Mouse (Mus musculus): Measurements from ENCODE around the gene Hspa2. TPM values are rescaled to one million over a fixed set of nuclear protein-coding genes. Genes with fewer than 3 reads are reported as not detected.

Hspa2 gene
- polyA plus RNA-seq, 1 experiment = 8.0 TPM

DNA sequence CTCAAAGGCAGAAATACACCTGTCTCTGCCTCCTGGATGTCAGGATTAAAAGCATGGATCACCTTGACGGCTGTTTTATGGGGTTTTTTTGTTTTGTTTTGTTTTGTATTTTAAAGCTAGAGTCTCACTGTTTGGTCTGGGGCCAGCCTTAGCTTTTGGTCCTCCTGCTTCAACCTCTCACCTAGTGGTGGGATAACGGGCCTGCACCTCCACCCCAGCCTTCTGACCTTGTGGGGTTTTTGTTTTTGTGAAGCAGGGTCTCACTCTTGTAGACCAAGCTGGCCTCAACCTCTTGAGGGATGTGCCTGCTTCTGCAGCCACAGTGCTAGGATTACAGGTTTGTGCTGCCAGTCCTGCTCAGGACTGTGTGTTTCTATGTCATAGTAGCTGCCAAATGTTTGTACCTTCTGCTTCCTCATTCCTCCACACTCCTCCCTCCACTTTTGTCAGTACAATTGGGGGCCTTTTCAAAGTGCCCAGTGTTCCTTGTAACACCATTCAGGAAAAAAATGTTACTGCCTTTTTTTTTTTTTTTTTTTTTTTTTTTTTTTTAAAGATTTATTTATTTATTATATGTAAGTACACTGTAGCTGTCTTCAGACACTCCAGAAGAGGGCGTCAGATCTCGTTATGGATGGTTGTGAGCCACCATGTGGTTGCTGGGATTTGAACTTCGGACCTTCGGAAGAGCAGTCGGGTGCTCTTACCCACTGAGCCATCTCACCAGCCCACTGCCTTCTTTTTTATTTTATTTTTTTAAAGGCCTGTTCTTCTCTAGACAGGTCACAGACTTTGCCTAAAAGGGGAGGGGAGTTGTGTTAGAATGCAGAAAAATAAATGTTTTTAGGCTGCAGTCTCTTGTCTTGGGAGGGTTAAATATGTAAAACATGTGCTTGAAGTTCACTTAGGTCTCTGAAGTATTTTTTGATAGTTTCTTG lies 30.8 kb upstream of the Hspa2 start:
- TF ChIP-seq GATA1 (IDR thresholded peaks at IDR 0.05; ENCODE audit: low read length) = no peak

DNA sequence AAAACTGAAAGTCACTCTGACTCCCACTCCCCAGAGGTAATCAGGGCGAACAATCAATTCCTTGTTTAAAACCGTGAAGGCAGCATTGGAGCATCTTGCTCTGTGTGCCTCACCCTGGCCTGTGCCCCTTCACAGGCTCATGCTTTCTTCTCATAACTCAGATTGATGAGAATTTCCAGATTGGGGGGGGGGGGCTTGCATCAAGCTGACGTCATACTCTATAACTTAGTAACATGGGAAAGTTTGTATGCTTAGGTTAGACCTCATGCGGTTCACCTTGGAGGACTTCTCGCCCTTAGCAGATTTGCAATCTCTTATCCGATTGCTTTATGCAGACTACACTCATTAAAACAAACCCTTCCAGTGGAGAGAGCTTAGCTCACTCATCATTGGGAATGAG lies 30.0 kb upstream of the Hspa2 start:
- no peak for TF ChIP-seq GATA1 (IDR thresholded peaks at IDR 0.05; ENCODE audit: low read length)

DNA sequence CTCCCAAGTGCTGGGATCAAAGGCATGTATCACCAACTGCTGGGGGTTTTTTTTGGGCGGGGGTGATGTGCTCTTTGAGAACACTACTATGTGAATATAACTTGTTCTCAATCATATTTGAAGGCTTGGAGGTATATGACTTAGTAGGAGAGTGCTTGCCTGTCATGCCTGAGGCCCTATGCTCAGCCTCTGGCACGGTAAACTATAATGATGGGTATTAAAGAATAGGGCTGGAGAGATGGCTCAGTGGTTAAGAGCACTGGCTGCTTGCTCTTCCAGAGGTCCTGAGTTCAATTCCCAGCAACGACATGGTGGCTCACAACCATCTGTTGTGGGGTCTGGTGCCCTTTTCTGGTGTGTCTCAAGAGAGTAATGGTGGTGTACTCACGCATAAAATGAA lies 29.1 kb upstream of the Hspa2 start:
- no peak for TF ChIP-seq GATA1 (IDR thresholded peaks at IDR 0.05; ENCODE audit: low read length)

DNA sequence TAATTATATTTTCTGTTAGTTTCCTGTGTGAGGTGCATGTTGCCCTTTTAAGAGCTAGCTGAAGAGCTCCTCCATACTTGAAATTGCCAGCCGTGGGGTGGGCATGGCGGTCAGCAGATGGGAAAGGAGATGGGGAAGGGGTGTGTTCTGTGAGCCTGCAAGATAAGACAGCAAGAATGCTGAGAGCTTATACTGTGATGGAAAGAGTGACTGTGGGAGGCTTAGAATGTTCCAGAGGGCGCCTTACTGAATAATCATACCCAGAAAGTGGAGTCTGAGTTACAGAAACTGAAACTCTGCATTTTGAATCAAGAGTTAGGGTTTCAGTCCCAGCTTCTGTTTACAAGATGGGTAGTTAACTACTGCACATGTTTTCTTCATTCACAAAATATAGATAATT lies 28.5 kb upstream of the Hspa2 start:
- TF ChIP-seq GATA1 (IDR thresholded peaks at IDR 0.05; ENCODE audit: low read length) = no peak

DNA sequence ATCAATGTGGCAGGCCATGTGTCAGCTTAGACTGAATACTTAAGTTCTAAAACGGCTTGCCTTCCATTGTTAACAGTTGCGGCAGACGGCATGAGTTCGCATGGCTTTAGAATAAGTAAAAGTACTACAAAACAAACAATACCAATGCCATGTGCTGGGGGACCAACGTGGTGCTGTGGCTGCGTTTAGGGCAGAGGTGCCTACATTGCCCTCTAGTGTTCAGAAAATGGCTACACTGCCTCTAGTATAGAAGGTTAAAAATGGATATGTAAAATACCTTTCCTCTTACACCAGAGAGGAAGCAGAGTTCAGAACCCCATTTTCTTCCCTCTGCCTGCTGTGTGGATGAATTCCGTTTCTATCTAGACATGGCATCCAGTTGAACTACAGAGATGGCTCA lies 27.3 kb upstream of the Hspa2 start:
- TF ChIP-seq GATA1 (IDR thresholded peaks at IDR 0.05; ENCODE audit: low read length) = no peak

DNA sequence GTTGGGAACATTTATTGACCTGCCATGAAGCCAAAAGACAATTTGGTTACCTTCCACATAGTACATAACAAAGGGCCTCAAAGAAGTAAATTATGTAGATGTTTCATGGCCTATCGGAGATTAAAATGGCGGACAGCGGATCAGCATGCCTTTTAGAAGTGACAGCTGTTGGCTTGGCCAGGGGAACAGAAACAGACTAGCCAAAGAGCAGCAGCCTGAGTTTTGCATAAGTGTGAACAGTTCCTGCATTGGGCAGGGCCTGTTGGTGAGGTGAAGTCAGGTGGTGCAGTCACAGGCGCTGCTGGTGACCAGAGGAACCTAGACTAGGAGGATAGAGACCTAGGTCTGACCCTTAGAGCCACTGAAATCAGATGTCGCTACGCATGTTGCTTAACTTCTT lies 26.9 kb upstream of the Hspa2 start:
- no peak for TF ChIP-seq GATA1 (IDR thresholded peaks at IDR 0.05; ENCODE audit: low read length)

DNA sequence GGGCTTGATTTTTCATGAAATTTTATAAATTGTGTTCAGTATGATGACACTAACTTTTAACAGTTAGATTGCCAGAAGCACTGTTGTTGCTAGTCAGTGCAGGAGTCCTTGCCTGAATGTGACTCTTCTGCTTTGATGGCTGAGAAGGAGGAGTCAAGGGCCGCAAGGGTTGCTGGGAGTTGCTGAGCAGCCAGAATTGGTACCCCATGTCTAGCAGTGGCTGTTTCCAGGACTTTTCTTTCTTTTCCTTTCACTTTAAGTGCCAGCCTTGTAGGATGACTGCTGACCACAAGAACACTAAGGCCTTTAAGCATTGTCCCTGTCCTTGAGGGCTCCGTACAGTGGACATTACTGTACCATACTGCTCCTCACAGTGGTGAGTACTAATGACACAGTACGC lies 26.2 kb upstream of the Hspa2 start:
- TF ChIP-seq GATA1 (IDR thresholded peaks at IDR 0.05; ENCODE audit: low read length) = no peak

DNA sequence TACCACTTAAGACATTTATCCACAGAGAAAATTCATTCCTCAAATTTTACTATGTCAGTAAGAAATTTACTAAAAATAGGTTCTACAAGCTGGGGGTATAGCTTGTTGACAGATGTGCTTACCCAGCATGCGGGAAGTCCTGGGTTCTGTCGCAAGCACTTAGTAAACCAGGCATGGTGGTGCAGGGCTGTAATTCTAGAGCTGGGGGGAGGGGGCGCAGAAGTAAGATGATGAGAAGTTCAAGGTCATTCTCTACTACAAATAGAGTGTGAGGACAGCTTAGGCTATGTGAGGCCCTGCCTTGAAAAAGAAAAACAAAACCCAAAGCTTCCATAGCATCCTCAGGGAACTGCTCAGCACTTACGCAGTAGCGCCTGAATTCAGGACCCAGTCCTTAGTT lies 25.4 kb upstream of the Hspa2 start:
- TF ChIP-seq GATA1 (IDR thresholded peaks at IDR 0.05; ENCODE audit: low read length) = no peak

DNA sequence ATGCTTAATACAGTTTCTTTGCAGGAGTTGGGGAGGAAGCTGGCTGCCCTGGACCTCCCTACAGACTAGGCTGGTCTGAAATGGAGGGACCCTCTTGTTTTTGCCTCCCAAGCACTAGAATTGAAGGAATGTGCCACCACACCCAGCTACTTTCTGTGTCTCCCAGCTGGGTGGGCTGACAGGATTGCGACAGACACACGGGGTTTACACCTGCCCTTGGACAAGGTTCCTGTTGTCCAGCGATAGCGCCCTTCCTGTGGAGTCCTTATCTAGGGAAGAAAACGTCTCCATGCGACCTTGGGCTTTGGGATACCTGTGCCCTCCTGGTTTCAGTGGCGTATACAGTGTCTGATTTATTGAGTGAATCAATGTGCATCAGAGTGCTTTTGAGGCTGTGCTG lies 23.8 kb upstream of the Hspa2 start:
- TF ChIP-seq GATA1 (IDR thresholded peaks at IDR 0.05; ENCODE audit: low read length) = no peak

DNA sequence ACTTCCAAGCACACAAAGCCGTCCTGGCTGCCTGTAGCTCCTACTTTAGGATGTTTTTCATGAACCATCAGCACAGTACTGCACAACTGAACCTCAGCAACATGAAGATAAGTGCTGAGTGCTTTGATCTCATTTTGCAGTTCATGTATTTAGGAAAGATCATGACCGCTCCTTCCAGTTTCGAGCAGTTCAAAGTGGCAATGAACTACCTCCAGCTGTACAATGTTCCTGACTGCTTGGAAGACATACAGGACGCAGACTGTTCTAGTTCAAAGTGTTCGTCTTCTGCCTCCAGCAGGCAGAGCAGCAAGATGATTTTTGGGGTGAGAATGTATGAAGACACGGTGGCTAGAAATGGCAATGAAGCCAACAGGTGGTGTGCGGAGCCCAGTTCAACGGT lies 18.6 kb upstream of the Hspa2 start:
- TF ChIP-seq GATA1 (IDR thresholded peaks at IDR 0.05; ENCODE audit: low read length) = no peak

DNA sequence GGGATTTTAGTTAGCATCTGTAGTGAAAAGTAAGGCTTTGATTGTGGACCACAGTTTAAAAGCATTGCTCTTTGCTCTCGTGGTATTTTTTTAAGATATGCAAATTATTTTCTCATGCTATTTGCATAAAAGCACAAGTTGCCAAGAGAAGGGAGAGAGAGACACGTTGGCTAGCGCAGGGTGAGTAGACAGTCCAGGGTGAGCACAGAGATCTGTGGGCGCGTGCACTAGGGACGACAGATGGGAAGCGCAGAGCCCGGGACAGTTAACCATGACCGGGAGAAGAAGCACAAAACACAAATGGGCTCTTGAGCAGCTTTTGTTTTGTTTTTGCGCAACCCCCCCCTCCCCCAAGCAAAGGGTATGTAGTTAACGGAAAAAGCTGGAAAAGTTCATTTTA lies 15.2 kb upstream of the Hspa2 start:
- TF ChIP-seq GATA1 (IDR thresholded peaks at IDR 0.05; ENCODE audit: low read length) = no peak

DNA sequence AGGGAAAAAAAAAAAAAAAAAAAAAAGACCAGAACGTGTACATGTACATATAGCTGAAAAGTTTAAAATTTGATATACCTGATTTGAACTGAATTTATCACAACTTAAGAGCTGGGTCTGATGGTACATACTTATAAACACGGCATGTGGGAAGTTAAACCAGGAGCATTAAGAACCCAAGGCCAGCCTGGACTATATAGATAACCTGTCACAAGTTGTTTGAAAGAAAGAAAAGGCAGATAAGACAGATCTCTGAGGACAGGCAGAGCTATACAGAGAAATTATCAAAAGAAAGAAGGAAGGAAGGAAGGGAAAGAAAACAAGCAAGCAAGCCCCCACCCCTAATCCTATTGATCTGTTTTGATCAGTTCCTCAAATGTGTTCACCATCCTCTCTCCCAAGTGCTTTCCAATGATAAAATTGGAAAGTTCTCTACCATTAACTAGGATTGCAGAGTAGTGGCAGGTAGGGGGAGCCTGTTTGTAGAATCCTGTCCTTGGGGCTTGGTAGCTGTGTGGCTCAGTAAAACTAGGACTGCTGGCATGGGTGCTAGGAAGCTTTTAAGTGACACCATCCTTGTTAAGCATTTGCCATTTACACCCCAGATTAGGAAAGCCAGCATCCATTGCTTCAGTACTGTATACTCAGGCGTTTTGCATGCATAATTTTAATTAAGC lies 12.2 kb upstream of the Hspa2 start:
- peak; percentile 27 for TF ChIP-seq GATA1 (IDR thresholded peaks at IDR 0.05; ENCODE audit: low read length)

DNA sequence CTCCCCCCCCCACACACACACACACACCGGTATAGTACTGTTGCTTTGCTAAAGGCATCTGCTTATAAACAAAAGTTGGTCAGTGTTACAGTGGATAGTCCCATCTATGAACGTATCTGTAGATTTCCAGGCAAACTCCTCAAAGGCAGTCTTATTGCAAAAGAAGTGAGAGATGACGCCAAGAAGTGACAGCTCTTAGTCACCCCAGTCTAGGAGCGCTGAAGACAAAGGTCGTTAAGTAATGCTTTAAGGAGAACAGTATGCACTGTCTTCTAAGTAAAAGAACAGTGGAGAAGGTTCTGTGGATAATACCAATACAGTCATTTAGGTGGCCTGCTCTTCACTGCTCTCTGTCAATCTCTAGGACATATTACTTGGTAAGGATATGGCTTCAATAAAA lies 11.0 kb upstream of the Hspa2 start:
- TF ChIP-seq GATA1 (IDR thresholded peaks at IDR 0.05; ENCODE audit: low read length) = no peak

DNA sequence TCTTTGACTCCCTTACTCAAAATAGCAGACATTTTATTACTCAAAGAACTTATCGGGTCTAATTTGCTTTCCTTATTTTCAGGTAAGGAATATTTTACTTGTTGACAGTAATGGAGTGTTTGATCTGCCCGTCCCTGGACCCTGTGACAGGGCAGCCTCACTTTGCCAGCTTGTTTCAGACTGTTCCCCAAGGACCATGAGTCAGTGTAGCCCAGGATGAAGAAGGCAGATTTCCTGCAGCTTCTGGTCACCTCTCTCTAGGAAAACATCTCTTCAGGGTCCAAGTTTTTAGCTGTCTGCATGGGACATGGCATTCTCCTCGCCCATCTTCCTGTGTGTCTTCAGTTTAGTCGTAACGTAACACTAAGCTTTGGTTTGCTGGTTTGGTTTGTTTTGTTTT lies 6.7 kb upstream of the Hspa2 start:
- TF ChIP-seq GATA1 (IDR thresholded peaks at IDR 0.05; ENCODE audit: low read length) = no peak

DNA sequence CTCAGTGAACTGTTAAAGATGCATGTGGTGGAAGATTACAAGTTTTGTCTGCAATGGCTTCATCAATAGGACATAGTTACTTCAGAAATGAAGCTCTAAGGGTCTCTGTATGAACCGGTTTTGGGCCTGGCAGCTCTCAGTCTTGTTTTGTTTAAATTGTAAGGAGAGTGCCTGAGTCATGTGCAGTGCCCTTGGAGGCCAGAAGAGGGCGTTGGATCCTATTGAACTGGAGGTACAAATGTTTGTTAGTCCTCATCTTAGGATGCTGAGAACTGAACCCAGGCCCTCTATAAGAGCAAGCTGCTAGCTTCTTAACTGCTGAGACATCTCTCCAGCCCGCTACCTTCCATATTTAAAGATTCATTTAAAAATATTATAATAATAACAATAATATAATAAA lies 2.3 kb upstream of the Hspa2 start:
- no peak for TF ChIP-seq GATA1 (IDR thresholded peaks at IDR 0.05; ENCODE audit: low read length)

DNA sequence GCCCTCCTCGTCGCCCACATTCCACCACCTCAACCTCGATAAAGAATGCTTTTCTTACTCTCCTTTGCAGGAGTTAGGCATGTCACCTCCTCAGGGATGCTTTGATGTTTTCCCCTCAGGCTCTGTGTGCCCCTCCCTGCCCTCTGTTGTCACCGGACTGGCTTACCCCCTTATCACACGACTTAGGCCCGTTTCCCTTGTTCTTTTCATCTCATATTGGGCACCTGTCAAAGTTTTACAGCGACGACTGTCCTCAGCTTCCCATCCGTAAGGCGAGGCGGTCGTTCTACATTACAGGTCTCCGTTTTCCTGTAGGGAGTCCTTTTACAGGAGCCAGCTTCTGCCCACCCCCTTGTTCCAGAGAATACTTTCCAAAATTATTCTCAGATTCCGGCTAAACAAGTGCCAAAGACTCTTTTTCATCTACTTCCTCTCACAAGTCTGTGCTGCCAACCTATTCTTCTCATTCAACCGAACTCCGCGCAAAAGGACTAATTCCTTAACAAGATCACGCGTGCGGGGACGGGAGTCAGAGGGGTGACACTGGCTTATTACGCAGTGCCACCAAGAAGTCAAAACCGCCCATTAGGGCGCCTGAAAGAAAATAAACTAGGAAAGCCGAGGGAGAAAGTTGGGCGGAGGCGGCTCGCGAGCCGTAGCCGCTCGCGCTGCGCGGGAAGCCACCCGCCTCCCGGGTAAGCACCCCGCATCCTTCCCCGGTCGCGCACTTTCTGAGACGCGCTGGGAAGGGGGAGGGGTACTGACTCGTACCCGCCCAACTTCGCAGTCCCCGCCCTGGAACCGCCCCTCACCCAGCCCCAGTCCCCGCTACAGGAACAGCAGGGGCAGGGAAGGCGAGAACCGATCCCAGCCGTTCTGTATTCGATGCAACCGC lies 738 bp upstream of the Hspa2 start:
- no peak for TF ChIP-seq GATA1 (IDR thresholded peaks at IDR 0.05; ENCODE audit: low read length)

Measured in G1E-ER4 (cell line).